Mouse (Mus musculus) testis, adult 2 months (tissue): ENCODE measurements around the gene Creb5.

Source experiments
- CTCF ChIP-seq: fragments of 200-500 bp; IDR thresholded peaks from 2 replicates; pipeline ENCODE4 v1.5.1; 2012; ENCODE audit warnings: low read depth, mild to moderate bottlenecking, inconsistent platforms, low read length, moderate library complexity; ENCODE audit not compliant: control insufficient read depth, insufficient read depth, insufficient replicate concordance
- POLR2A ChIP-seq: fragments of 200-500 bp; IDR thresholded peaks from 2 replicates; pipeline ENCODE4 v1.6.1; 2012; ENCODE audit warnings: low read depth, mild to moderate bottlenecking, inconsistent platforms, low read length, moderate library complexity; ENCODE audit not compliant: control insufficient read depth

DNA sequence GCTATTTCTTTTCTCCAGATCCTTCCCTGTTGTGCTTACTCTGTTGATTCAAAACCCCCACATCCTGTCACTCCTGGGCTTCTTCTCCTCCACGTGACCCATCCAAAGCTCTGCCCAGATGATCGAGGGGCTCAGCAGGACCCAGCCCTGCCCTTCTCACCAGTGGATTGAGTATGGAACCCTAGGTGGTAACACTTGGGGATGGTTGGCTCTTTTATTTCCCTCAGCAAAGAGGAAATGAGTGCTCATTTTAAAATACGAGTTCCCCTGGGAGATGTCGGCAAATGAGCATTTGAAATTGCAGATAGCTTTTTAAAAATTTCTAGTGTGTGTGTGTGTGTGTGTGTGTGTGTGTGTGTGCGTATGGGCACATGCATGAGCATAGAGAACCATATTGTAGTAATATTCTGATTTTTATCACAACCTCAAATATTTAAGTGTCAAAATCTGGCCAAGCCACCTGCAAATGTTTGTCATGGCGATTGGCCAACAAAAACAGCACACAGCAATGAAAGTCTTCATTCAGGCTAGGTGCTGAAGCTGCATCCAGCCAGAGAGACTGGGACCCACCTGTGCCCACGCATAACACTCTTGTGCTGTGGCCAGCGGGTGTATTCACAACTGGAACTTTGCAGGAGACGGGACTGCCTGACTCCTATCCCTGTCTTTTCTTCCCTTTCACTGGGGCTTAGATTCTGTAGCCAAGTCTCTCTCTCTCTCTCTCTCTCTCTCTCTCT lies 162.5 kb downstream of the Creb5 start:
- TF ChIP-seq POLR2A (no peak), CTCF (no peak)
